Mouse (Mus musculus): ENCODE data around the gene Dcaf6. TPM values are rescaled to one million over a fixed set of nuclear protein-coding genes. Genes with fewer than 3 reads are reported as not detected.

The Dcaf6 gene
- total and polyA plus RNA-seq, 2 experiments = 20.5 to 38.9 TPM

- TF ChIP-seq CTCF (IDR thresholded peaks at IDR 0.05; ENCODE audit: low read depth, low read length) (no peak), POLR2A (IDR thresholded peaks at IDR 0.05; ENCODE audit: extremely low read depth, insufficient read depth, low read length) (no peak)
- Histone ChIP-seq H3K79me2 (ENCODE audit: control insufficient read depth, insufficient read depth, low read length) (no peaks in the 10 kb centered on the region), H3K27me3 (ENCODE audit: control insufficient read depth, insufficient read depth, low read length) (no peaks in the 10 kb centered on the region), H3K27ac (replicated peaks; ENCODE audit: insufficient read depth, low read depth, low read length) (peak within 1 kb of the TSS; percentile 88), H3K4me1 (ENCODE audit: control insufficient read depth, insufficient read depth, low read length) (peaks cover 21% of the 10 kb centered on the region), H3K9ac (ENCODE audit: low read depth, low read length) (peak within 1 kb of the TSS; percentile 37), H3K36me3 (ENCODE audit: control insufficient read depth, insufficient read depth, low read length) (peaks cover 28% of the 10 kb centered on the region), H3K4me3 (ENCODE audit: insufficient read depth, low read depth, low read length) (no peak within 1 kb of the TSS)
- DNase-seq (ENCODE audit: extremely low read depth, low read depth, low spot score) = peak; percentile 99
- 25% methylated on average over 8 of the region's 8 CpGs for WGBS
These were observed 24.5 kb upstream of the Dcaf6 start, which contains the start of gene Adcy10 for GRCm38 (mm10) chr1:165484688-165485233. Adcy10 (plus strand) TSS chr1:165485183.

- TF ChIP-seq POLR2A (IDR thresholded peaks at IDR 0.05; ENCODE audit: extremely low read depth, insufficient read depth, low read length) (no peak), CTCF (IDR thresholded peaks at IDR 0.05; ENCODE audit: low read depth, low read length) (no peak)
- peaks cover 11% of the 10 kb centered on the region for H3K36me3 ChIP-seq (ENCODE audit: control insufficient read depth, insufficient read depth, low read length)
- 13% methylated on average over 1 of the region's 1 CpGs for WGBS
- H3K9ac ChIP-seq (ENCODE audit: low read depth, low read length) = no peak overlapping the region
- H3K79me2 ChIP-seq (ENCODE audit: control insufficient read depth, insufficient read depth, low read length) = peaks cover 18% of the 10 kb centered on the region; the same call in 1 of the 2 replicates
- H3K4me1 ChIP-seq (ENCODE audit: control insufficient read depth, insufficient read depth, low read length) = peaks cover 20% of the 10 kb centered on the region
- no peak overlapping the region for H3K4me3 ChIP-seq (ENCODE audit: insufficient read depth, low read depth, low read length)
- no peaks in the 10 kb centered on the region for H3K27me3 ChIP-seq (ENCODE audit: control insufficient read depth, insufficient read depth, low read length)
- DNase-seq (ENCODE audit: extremely low read depth, low read depth, low spot score) = peak; percentile 53
- H3K27ac ChIP-seq (replicated peaks; ENCODE audit: insufficient read depth, low read depth, low read length) = no peak overlapping the region
These were observed 11.2 kb upstream of the Dcaf6 start for GRCm38 (mm10) chr1:165471490-165471889.

GRCm38 (mm10) chr1:165469717-165470116, 9.4 kb upstream of the Dcaf6 start:
- peak overlapping the region; percentile 71; the same call in 1 of the 2 replicates for H3K27ac ChIP-seq (replicated peaks; ENCODE audit: insufficient read depth, low read depth, low read length)

GRCm38 (mm10) chr1:165468971-165469370, 8.7 kb upstream of the Dcaf6 start:
- Histone ChIP-seq H3K4me1 (ENCODE audit: control insufficient read depth, insufficient read depth, low read length) (peaks cover 23% of the 10 kb centered on the region), H3K27me3 (ENCODE audit: control insufficient read depth, insufficient read depth, low read length) (no peaks in the 10 kb centered on the region), H3K4me3 (ENCODE audit: insufficient read depth, low read depth, low read length) (no peak overlapping the region), H3K27ac (replicated peaks; ENCODE audit: insufficient read depth, low read depth, low read length) (peak overlapping the region; percentile 39; the same call in 1 of the 2 replicates), H3K9ac (ENCODE audit: low read depth, low read length) (no peak overlapping the region), H3K36me3 (ENCODE audit: control insufficient read depth, insufficient read depth, low read length) (peaks cover 2% of the 10 kb centered on the region; the same call in 1 of the 2 replicates), H3K79me2 (ENCODE audit: control insufficient read depth, insufficient read depth, low read length) (peaks cover 18% of the 10 kb centered on the region; the same call in 1 of the 2 replicates)
- DNase-seq (ENCODE audit: extremely low read depth, low read depth, low spot score) = peak; percentile 85
- TF ChIP-seq POLR2A (IDR thresholded peaks at IDR 0.05; ENCODE audit: extremely low read depth, insufficient read depth, low read length) (no peak), CTCF (IDR thresholded peaks at IDR 0.05; ENCODE audit: low read depth, low read length) (no peak)

More at GRCm38 (mm10) chr1:165469717-165470116, 9.4 kb upstream of the Dcaf6 start:
- Histone ChIP-seq H3K9ac (ENCODE audit: low read depth, low read length) (no peak overlapping the region), H3K4me3 (ENCODE audit: insufficient read depth, low read depth, low read length) (no peak overlapping the region), H3K79me2 (ENCODE audit: control insufficient read depth, insufficient read depth, low read length) (peaks cover 18% of the 10 kb centered on the region; the same call in 1 of the 2 replicates), H3K36me3 (ENCODE audit: control insufficient read depth, insufficient read depth, low read length) (peaks cover 5% of the 10 kb centered on the region), H3K27me3 (ENCODE audit: control insufficient read depth, insufficient read depth, low read length) (no peaks in the 10 kb centered on the region), H3K4me1 (ENCODE audit: control insufficient read depth, insufficient read depth, low read length) (peaks cover 23% of the 10 kb centered on the region)
- TF ChIP-seq CTCF (IDR thresholded peaks at IDR 0.05; ENCODE audit: low read depth, low read length) = no peak
- TF ChIP-seq POLR2A (IDR thresholded peaks at IDR 0.05; ENCODE audit: extremely low read depth, insufficient read depth, low read length) = no peak
- DNase-seq (ENCODE audit: extremely low read depth, low read depth, low spot score) = peak; percentile 78

GRCm38 (mm10) chr1:165464574-165464973, 4.3 kb upstream of the Dcaf6 start:
- peak; percentile 81 for DNase-seq (ENCODE audit: extremely low read depth, low read depth, low spot score)
- TF ChIP-seq CTCF (IDR thresholded peaks at IDR 0.05; ENCODE audit: low read depth, low read length) (no peak), POLR2A (IDR thresholded peaks at IDR 0.05; ENCODE audit: extremely low read depth, insufficient read depth, low read length) (no peak)
- WGBS = 19% methylated on average over 3 of the region's 3 CpGs
- Histone ChIP-seq H3K27ac (replicated peaks; ENCODE audit: insufficient read depth, low read depth, low read length) (no peak overlapping the region), H3K9ac (ENCODE audit: low read depth, low read length) (no peak overlapping the region), H3K36me3 (ENCODE audit: control insufficient read depth, insufficient read depth, low read length) (no peaks in the 10 kb centered on the region), H3K79me2 (ENCODE audit: control insufficient read depth, insufficient read depth, low read length) (peaks cover 18% of the 10 kb centered on the region; the same call in 1 of the 2 replicates), H3K27me3 (ENCODE audit: control insufficient read depth, insufficient read depth, low read length) (no peaks in the 10 kb centered on the region), H3K4me3 (ENCODE audit: insufficient read depth, low read depth, low read length) (no peak overlapping the region), H3K4me1 (ENCODE audit: control insufficient read depth, insufficient read depth, low read length) (peaks cover 13% of the 10 kb centered on the region)

- Histone ChIP-seq H3K9ac (ENCODE audit: low read depth, low read length) (no peak overlapping the region), H3K4me1 (ENCODE audit: control insufficient read depth, insufficient read depth, low read length) (peaks cover 5% of the 10 kb centered on the region), H3K36me3 (ENCODE audit: control insufficient read depth, insufficient read depth, low read length) (no peaks in the 10 kb centered on the region), H3K27me3 (ENCODE audit: control insufficient read depth, insufficient read depth, low read length) (no peaks in the 10 kb centered on the region), H3K79me2 (ENCODE audit: control insufficient read depth, insufficient read depth, low read length) (peaks cover 14% of the 10 kb centered on the region; the same call in 1 of the 2 replicates), H3K27ac (replicated peaks; ENCODE audit: insufficient read depth, low read depth, low read length) (no peak overlapping the region), H3K4me3 (ENCODE audit: insufficient read depth, low read depth, low read length) (peak overlapping the region; percentile 52)
- WGBS = 18% methylated on average over 1 of the region's 1 CpGs
- DNase-seq (ENCODE audit: extremely low read depth, low read depth, low spot score) = peak; percentile 86
- TF ChIP-seq POLR2A (IDR thresholded peaks at IDR 0.05; ENCODE audit: extremely low read depth, insufficient read depth, low read length) (no peak), CTCF (IDR thresholded peaks at IDR 0.05; ENCODE audit: low read depth, low read length) (no peak)
These were observed 2.6 kb upstream of the Dcaf6 start for GRCm38 (mm10) chr1:165462861-165463260.
